Mouse (Mus musculus) E14TG2a.4 (cell line): ENCODE measurements at regions not wholly inside any gene's neighbourhood (a gene's known extent, or its start where the extent isn't known, plus 50 kb on each side); places are given as distances from the start of the nearest gene placed in this dataset.

Experiments
- CTCF ChIP-seq: conservative IDR thresholded peaks from 2 replicates; pipeline ENCODE4 v1.5.1; 2014; ENCODE audit warnings: low read length
- NANOG ChIP-seq: IDR thresholded peaks from 2 replicates; pipeline ENCODE4 v1.6.1; 2014; ENCODE audit warnings: borderline replicate concordance, low read length, mixed read lengths

GRCm38 (mm10) chr14:55343914-55344313 is 122.1 kb downstream of the Dhrs2 start:
- no peak for TF ChIP-seq CTCF
- no peak for TF ChIP-seq NANOG
